Mouse (Mus musculus): ENCODE measurements around the gene Ccdc81. TPM values are rescaled to one million over a fixed set of nuclear protein-coding genes. Genes with fewer than 3 reads are reported as not detected.

The Ccdc81 gene
- total RNA-seq, 2 experiments from 2014 or later: not detected

Other genes with a start within 250 kb of the Ccdc81 start
- gene Hikeshi, start 37.6 kb upstream of the Ccdc81 start, total RNA-seq (2021): 10 to 100 TPM; 77.9 to 82.5 TPM
- gene Eed, start 77.4 kb upstream of the Ccdc81 start, total RNA-seq (2021): 10 to 100 TPM; 26.1 to 32.8 TPM
- 100 to 1,000 TPM; 114 to 129 TPM for gene Picalm, start 226.6 kb upstream of the Ccdc81 start, total RNA-seq (2021)